Mouse (Mus musculus) hindbrain, embryonic 10.5 days (tissue): ENCODE data around the gene Cspg4. TPM values are rescaled to one million over a fixed set of nuclear protein-coding genes. Genes with fewer than 3 reads are reported as not detected.

Experiments
- DNase-seq: peaks from one replicate; pipeline ENCODE4 v3.0.0-alpha.2; 2017; ENCODE audit warnings: low spot score
- H3K27ac ChIP-seq: fragments of 300-500 bp; sonication (generic); 2 replicates; pipeline ENCODE4 v1.5.1; 2016; ENCODE audit warnings: mild to moderate bottlenecking, moderate library complexity
- H3K27me3 ChIP-seq: fragments of 300-500 bp; sonication (generic); 2 replicates; pipeline ENCODE4 v1.6.1; 2016; ENCODE audit warnings: mild to moderate bottlenecking; ENCODE audit not compliant: poor library complexity, insufficient read depth, severe bottlenecking
- H3K36me3 ChIP-seq: fragments of 300-500 bp; sonication (generic); 2 replicates; pipeline ENCODE4 v1.6.1; 2016; ENCODE audit warnings: mild to moderate bottlenecking, moderate library complexity
- H3K4me1 ChIP-seq: fragments of 300-500 bp; sonication (generic); replicated peaks from 2 replicates; pipeline ENCODE4 v1.6.1; 2016; ENCODE audit warnings: mild to moderate bottlenecking
- H3K4me3 ChIP-seq: fragments of 300-500 bp; sonication (generic); 2 replicates; pipeline ENCODE4 v1.5.1; 2016; ENCODE audit warnings: mild to moderate bottlenecking, moderate library complexity
- H3K9me3 ChIP-seq: fragments of 300-500 bp; sonication (generic); 2 replicates; pipeline ENCODE4 v1.6.1; 2016; ENCODE audit warnings: mild to moderate bottlenecking, moderate library complexity
- WGBS: fragments of 180-500 bp; shearing (Covaris S2); methylation state at CpG from one replicate; pipeline ENCODE4 v1.1.7; 2016; 5-methylcytosine and 5-hydroxymethylcytosine counted together
- polyA plus RNA-seq: library from polyadenylated mRNA; unstranded; fragments of >200 nt; fragmentation: Nextera tagmentation; extraction: Ambion mirVana; gene quantifications from 2 replicates; pipeline ENCODE4 v1.2.1, GENCODE M21; 2016

Gene Cspg4
- 1.9 and 2.0 TPM in 2 replicates for polyA plus RNA-seq

DNA sequence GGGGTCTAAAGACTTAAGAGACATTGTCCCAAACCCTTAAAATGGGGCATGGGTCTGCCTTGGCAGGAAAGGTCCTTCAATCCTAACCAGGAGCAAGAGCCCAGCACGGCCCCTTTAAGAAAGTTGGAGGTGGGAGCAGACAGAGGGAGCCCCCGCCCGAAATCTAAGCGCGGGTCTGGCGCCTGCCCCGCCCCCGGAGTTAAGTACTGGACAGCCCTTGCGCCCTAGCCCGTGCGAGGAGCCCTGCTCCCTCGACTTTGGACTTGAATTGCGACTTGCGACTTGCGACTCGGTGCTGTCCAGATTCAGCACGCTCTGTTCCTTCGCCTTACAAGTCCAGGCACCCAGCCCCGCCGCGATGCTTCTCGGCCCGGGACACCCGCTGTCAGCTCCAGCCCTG lies at the start of gene Cspg4:
Gene Cspg4 (plus strand): TSS at position 202 of the 400 bp plus-strand sequence.
- H3K4me1 ChIP-seq = peaks cover 43% of the 10 kb centered on the region
- peak; percentile 63 for DNase-seq
- 3% methylated on average over 24 of the region's 24 CpGs for WGBS
- H3K27me3 ChIP-seq = peaks cover 55% of the 10 kb centered on the region
- no peaks in the 10 kb centered on the region for H3K9me3 ChIP-seq
- no peaks in the 10 kb centered on the region for H3K36me3 ChIP-seq
- peak within 1 kb of the TSS; percentile 46 for H3K4me3 ChIP-seq
- H3K27ac ChIP-seq = peak within 1 kb of the TSS; percentile 23; the same call in 1 of the 2 replicates

DNA sequence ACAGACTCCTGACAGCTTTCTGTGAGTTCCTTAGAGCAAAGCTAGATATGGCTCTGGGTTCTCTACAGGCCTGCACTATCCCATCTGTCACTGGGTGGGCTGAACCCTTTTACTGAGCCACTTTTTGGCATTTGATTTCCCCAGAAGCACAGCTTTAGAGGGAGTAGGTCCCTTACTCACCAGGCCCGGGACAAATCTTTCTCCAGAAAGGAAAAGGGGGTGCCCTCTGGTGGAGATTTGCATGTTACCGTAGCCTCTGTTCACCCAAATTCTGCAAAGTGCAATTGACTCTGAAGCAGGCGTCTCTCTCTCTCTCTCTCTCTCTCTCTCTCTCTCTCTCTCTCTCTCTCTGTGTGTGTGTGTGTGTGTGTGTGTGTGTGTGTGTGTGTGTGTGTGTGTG lies 39.9 kb upstream of the Cspg4 start:
- peak; percentile 31 for DNase-seq
- peaks cover 25% of the 10 kb centered on the region for H3K4me1 ChIP-seq
- peaks cover 31% of the 10 kb centered on the region for H3K27me3 ChIP-seq
- H3K36me3 ChIP-seq = no peaks in the 10 kb centered on the region
- H3K27ac ChIP-seq = no peak overlapping the region
- 6% methylated on average over 3 of the region's 3 CpGs for WGBS
- peak overlapping the region; percentile 47 for H3K4me3 ChIP-seq
- H3K9me3 ChIP-seq = no peaks in the 10 kb centered on the region

DNA sequence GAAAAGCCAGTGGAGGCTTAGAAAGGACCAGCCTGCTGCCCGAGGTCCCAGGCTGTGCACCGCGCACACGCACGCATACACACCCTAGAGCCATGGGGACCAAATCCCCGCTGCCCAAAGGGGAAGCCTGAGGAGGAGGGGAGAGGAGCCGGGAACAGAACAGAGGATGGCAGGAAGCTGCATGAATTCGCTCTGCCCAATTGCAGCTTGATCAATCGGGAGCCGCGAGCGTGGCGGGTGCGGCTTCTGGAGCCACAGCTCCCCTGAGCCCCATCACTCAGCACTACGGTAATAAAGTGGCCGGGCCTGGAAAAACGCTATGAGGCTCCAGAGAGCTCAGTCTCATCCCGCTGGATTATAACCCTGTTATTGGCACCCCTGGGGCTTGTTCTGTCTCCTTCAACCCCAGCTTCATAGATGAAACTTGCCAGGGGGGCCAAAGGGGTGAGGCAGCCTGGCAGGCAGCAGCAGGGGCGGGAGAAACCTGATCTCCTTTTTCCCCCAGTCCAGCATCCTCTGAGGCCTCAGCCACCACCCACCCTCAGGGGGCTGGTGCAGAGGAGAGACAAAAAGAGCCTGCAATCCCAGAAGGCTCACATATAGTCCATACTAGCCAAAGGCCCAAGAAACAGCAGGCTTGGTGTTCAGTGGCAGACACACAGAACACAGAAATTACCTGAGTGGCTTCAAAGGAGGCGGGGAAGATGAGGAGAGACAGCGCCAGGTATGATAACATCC lies 39.2 kb upstream of the Cspg4 start:
- WGBS = 11% methylated on average over 21 of the region's 21 CpGs
- Histone ChIP-seq H3K4me1 (peaks cover 32% of the 10 kb centered on the region), H3K27me3 (peaks cover 31% of the 10 kb centered on the region), H3K9me3 (no peaks in the 10 kb centered on the region), H3K27ac (peak overlapping the region; percentile 73), H3K4me3 (peak overlapping the region; percentile 47), H3K36me3 (no peaks in the 10 kb centered on the region)
- peak; percentile 31 for DNase-seq

DNA sequence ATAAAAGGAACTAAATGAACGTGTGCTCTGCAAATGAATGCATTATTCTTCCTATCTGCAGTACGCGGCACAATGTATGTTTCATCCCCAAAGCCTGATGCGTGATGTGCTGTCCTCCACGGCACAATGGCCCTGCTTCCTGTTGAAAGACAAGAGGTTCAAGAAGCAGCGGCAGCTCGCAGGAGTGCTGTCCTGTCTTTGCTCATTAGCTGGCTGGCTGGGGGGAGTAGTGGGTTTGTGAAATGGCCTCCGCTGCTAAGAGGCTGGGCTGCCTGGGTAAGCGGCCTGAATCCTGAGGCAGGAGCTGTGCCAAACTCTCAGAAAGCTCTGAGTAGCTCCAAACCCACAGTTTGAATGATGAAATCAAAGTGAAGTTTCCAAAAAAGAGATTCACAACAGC lies 36.7 kb upstream of the Cspg4 start:
- no peak overlapping the region for H3K27ac ChIP-seq
- peaks cover 41% of the 10 kb centered on the region for H3K27me3 ChIP-seq
- peaks cover 36% of the 10 kb centered on the region for H3K4me1 ChIP-seq
- no peaks in the 10 kb centered on the region for H3K36me3 ChIP-seq
- H3K9me3 ChIP-seq = no peaks in the 10 kb centered on the region
- DNase-seq = no peak
- H3K4me3 ChIP-seq = no peak overlapping the region
- 44% methylated on average over 9 of the region's 9 CpGs for WGBS

DNA sequence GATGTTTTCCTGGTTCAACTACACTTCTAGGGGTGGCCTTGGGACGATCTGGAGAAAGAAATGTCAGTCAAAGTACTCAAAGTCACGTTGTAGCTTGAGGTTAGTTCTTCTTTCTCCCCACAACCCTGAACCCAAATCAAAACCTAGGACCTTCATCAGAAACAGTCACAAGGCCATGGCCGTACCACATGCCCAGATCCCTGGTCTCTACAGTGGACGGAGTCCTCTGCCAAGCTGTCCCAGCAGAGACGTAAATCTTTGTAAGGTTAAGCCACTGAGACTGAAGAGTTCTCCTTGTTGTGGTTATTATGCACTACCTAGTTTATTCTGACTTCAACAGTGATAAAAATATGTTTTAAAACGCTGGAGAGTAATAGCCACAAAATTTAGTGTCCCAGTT lies 36.0 kb upstream of the Cspg4 start:
- no peak for DNase-seq
- WGBS = 87% methylated on average over 6 of the region's 6 CpGs
- H3K27me3 ChIP-seq = peaks cover 42% of the 10 kb centered on the region

DNA sequence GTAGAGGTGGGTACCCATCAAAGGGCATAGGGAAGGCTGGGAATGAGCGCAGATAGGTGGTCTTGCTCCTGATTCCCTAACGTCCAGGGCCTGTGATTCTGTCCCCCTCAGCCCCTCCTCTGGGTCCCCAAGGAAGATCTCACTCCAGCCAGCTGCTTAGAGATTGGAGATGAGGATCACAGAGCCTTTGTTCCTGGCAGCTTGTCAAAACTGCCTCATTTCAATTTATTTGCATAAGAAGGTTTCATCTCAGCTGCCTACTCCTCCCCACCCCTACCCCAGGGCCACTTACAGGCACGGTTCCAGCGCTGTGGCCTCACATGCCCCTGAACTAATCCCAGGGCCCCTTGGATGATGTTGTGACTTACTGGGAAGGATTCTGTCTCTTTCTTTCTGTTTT lies 34.7 kb upstream of the Cspg4 start:
- Histone ChIP-seq H3K27ac (peak overlapping the region; percentile 47; the same call in 1 of the 2 replicates), H3K4me1 (peaks cover 27% of the 10 kb centered on the region), H3K9me3 (no peaks in the 10 kb centered on the region), H3K4me3 (no peak overlapping the region), H3K27me3 (peaks cover 33% of the 10 kb centered on the region), H3K36me3 (no peaks in the 10 kb centered on the region)
- DNase-seq = no peak
- WGBS = 29% methylated on average over 4 of the region's 4 CpGs

More for the DNA sequence above, 36.0 kb upstream of the Cspg4 start:
- Histone ChIP-seq H3K4me1 (peaks cover 38% of the 10 kb centered on the region), H3K27ac (no peak overlapping the region), H3K9me3 (no peaks in the 10 kb centered on the region), H3K4me3 (no peak overlapping the region), H3K36me3 (no peaks in the 10 kb centered on the region)

DNA sequence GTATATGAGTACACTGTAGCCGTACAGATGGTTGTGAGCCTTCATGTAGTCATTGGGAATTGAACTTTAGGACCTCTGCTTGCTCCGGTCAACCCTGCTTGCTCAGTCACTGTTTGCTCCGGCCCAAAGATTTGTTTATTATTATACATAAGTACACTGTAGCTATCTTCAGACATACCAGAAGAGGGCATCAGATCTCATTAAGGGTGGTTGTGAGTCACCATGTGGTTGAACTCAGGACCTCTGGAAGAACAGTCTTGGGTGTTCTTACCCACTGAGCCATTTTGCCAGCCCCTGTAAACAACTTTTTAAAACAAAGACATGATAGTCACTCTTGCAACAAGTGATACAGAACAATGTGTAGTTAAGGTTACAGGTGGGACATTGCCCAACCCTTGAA lies 32.9 kb upstream of the Cspg4 start:
- Histone ChIP-seq H3K27me3 (peaks cover 16% of the 10 kb centered on the region), H3K27ac (no peak overlapping the region), H3K4me3 (no peak overlapping the region), H3K9me3 (no peaks in the 10 kb centered on the region), H3K4me1 (peaks cover 18% of the 10 kb centered on the region), H3K36me3 (no peaks in the 10 kb centered on the region)
- DNase-seq = no peak
- WGBS = 89% methylated on average over 3 of the region's 3 CpGs

DNA sequence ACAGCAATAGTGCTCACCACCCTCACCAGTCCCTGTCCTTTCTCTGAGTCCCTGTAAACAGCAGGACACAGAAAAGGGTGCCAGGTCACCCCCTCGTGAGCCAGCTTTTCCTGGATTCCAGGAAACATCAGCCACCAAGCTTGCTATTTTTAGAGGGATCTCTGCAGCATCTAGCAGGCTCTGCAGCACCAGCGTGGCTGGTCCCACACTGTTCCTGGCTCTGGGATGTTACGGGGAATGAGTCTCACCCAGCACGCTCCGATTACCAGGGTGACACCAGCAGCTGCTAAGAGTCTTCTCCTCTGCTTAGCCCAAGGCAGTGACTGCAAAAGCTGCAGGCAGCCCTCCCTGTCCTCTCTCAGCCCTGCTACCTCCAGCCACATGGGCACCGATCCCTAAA lies 31.9 kb upstream of the Cspg4 start:
- Histone ChIP-seq H3K4me3 (no peak overlapping the region), H3K36me3 (no peaks in the 10 kb centered on the region), H3K27ac (no peak overlapping the region), H3K4me1 (peaks cover 18% of the 10 kb centered on the region), H3K27me3 (peaks cover 12% of the 10 kb centered on the region; the same call in 1 of the 2 replicates), H3K9me3 (no peaks in the 10 kb centered on the region)
- WGBS = 35% methylated on average over 6 of the region's 6 CpGs
- DNase-seq = no peak

GRCm38 (mm10) chr9:56835152-56835551 lies 29.7 kb upstream of the Cspg4 start:
- 82% methylated on average over 5 of the region's 5 CpGs for WGBS
- no peak overlapping the region for H3K27ac ChIP-seq
- peaks cover 12% of the 10 kb centered on the region; the same call in 1 of the 2 replicates for H3K27me3 ChIP-seq
- no peak for DNase-seq
- no peaks in the 10 kb centered on the region for H3K9me3 ChIP-seq
- H3K4me3 ChIP-seq = no peak overlapping the region
- H3K36me3 ChIP-seq = no peaks in the 10 kb centered on the region
- peaks cover 11% of the 10 kb centered on the region for H3K4me1 ChIP-seq

GRCm38 (mm10) chr9:56840721-56841120 lies 24.1 kb upstream of the Cspg4 start:
- H3K9me3 ChIP-seq = no peaks in the 10 kb centered on the region
- no peak overlapping the region for H3K27ac ChIP-seq
- 75% methylated on average over 5 of the region's 5 CpGs for WGBS
- H3K36me3 ChIP-seq = no peaks in the 10 kb centered on the region
- no peak for DNase-seq
- H3K4me1 ChIP-seq = peaks cover 23% of the 10 kb centered on the region
- H3K27me3 ChIP-seq = peaks cover 12% of the 10 kb centered on the region
- no peak overlapping the region for H3K4me3 ChIP-seq

DNA sequence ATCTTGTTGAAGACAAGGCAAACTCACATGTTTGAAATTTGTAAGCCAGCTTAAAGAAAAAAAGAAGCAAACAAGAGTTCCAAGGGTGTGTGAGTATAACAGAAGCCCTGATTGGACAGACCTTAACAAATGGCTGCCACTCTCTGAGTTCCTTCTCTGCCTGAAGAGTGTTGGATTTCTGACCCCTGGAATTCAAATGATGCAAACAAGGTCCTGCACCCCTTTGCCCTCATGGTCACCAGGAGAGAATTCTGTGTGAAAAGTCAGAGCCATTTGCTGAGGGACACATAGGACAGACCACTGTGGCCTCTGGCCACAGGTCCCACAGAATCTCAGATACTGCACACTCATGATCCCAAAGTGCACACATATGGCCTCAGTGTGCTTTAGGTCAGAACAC lies 23.0 kb upstream of the Cspg4 start:
- H3K36me3 ChIP-seq = no peaks in the 10 kb centered on the region
- H3K4me3 ChIP-seq = no peak overlapping the region
- H3K27ac ChIP-seq = 0 out of 2 replicates have a peak overlapping the region, but pooled peaks have one; percentile 35
- H3K9me3 ChIP-seq = no peaks in the 10 kb centered on the region
- peaks cover 12% of the 10 kb centered on the region for H3K27me3 ChIP-seq
- peaks cover 23% of the 10 kb centered on the region for H3K4me1 ChIP-seq
- no peak for DNase-seq

- Histone ChIP-seq H3K36me3 (no peaks in the 10 kb centered on the region), H3K9me3 (no peaks in the 10 kb centered on the region), H3K4me3 (no peak overlapping the region), H3K27me3 (peaks cover 12% of the 10 kb centered on the region), H3K4me1 (peaks cover 23% of the 10 kb centered on the region), H3K27ac (0 out of 2 replicates have a peak overlapping the region, but pooled peaks have one; percentile 35)
- peak; percentile 13 for DNase-seq
- 67% methylated on average over 3 of the region's 3 CpGs for WGBS
Observed at GRCm38 (mm10) chr9:56842303-56842719, 22.5 kb upstream of the Cspg4 start.

DNA sequence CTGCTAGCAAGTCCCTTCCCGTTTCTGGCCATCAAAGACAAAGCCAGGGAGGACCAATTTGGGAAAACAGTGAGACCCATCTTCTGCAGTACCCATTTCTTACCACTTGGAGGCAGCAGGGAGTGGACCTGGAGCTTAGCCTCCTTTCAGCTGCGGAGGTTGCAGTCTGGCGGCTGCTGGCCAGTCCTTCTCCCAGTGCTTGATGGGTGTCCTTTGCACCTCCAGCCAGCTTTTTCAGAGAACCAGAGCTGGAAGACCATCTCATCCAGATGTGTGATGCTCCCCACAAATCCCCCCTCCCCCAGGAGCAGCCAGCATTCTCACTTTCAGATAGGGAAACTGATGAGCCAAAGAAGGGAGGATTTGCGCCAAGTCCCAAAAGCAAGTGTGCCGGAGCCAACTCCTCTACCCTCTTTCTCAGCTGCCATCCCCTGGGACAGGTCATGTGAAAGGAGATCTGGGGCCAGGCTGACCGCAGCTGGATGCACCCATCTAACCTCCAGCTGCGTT lies 21.1 kb upstream of the Cspg4 start:
- peaks cover 12% of the 10 kb centered on the region for H3K27me3 ChIP-seq
- 41% methylated on average over 7 of the region's 7 CpGs for WGBS
- no peak overlapping the region for H3K27ac ChIP-seq
- DNase-seq = peak; percentile 74
- no peaks in the 10 kb centered on the region for H3K9me3 ChIP-seq
- H3K4me3 ChIP-seq = no peak overlapping the region
- H3K4me1 ChIP-seq = peaks cover 23% of the 10 kb centered on the region
- H3K36me3 ChIP-seq = no peaks in the 10 kb centered on the region
